Mouse (Mus musculus) embryo, embryonic 10 days (tissue): ENCODE measurements at regions not wholly inside any gene's neighbourhood (a gene's known extent, or its start where the extent isn't known, plus 50 kb on each side); places are given as distances from the start of the nearest gene placed in this dataset.
"Not testable (repeated sequence)": the region's sequence is repeated elsewhere in the genome, so short reads cannot be mapped to it uniquely, and the experiment has no call there.

ENCODE experiments used
- DNase-seq: peaks from one replicate; pipeline ENCODE4 v3.0.0-alpha.2; 2015; ENCODE audit warnings: low spot score

- DNase-seq = no peak
Observed at GRCm38 (mm10) chr10:66643160-66643559, 452.8 kb upstream of the Jmjd1c start.

- no peak for DNase-seq
Observed at GRCm38 (mm10) chr10:66657520-66657919, 438.4 kb upstream of the Jmjd1c start.

- DNase-seq = no peak
Observed at GRCm38 (mm10) chr10:66683160-66683559, 412.8 kb upstream of the Jmjd1c start.

GRCm38 (mm10) chr10:66689196-66689595 is 406.7 kb upstream of the Jmjd1c start:
- not testable (repeated sequence) for DNase-seq

GRCm38 (mm10) chr10:66694549-66695285 is 401.2 kb upstream of the Jmjd1c start:
- DNase-seq = no peak

GRCm38 (mm10) chr10:66714926-66715325 is 381.0 kb upstream of the Jmjd1c start:
- not testable (repeated sequence) for DNase-seq

GRCm38 (mm10) chr10:66717909-66718308 is 378.0 kb upstream of the Jmjd1c start:
- DNase-seq = no peak

GRCm38 (mm10) chr10:66719796-66720195 is 376.1 kb upstream of the Jmjd1c start:
- DNase-seq = no peak

- DNase-seq = no peak
Observed at GRCm38 (mm10) chr10:66733631-66734030, 362.3 kb upstream of the Jmjd1c start.

GRCm38 (mm10) chr10:66734853-66735252 is 361.1 kb upstream of the Jmjd1c start:
- no peak for DNase-seq

GRCm38 (mm10) chr10:66739017-66739416 is 356.9 kb upstream of the Jmjd1c start:
- no peak for DNase-seq

- peak; percentile 9 for DNase-seq
Observed at GRCm38 (mm10) chr10:66741819-66742218, 354.1 kb upstream of the Jmjd1c start.

- DNase-seq = no peak
Observed at GRCm38 (mm10) chr10:66743254-66743653, 352.7 kb upstream of the Jmjd1c start.

- DNase-seq = no peak
Observed at GRCm38 (mm10) chr10:66745871-66746270, 350.1 kb upstream of the Jmjd1c start.

- DNase-seq = no peak
Observed at GRCm38 (mm10) chr10:66752237-66752810, 343.6 kb upstream of the Jmjd1c start.

GRCm38 (mm10) chr10:66756866-66757265 is 339.1 kb upstream of the Jmjd1c start:
- no peak for DNase-seq

GRCm38 (mm10) chr10:66770161-66771030 is 325.5 kb upstream of the Jmjd1c start:
- peak; percentile 10 for DNase-seq

- no peak for DNase-seq
Observed at GRCm38 (mm10) chr10:66780335-66781170, 315.4 kb upstream of the Jmjd1c start.

GRCm38 (mm10) chr10:66781171-66781510 is 314.8 kb upstream of the Jmjd1c start:
- no peak for DNase-seq

GRCm38 (mm10) chr10:66782025-66782424 is 313.9 kb upstream of the Jmjd1c start:
- no peak for DNase-seq

GRCm38 (mm10) chr10:66787812-66788211 is 308.1 kb upstream of the Jmjd1c start:
- no peak for DNase-seq

GRCm38 (mm10) chr10:66796296-66796695 is 299.6 kb upstream of the Jmjd1c start:
- DNase-seq = no peak
